Mouse (Mus musculus): ENCODE measurements around the gene Ccdc142.

GRCm38 (mm10) chr6:83071220-83071619 lies 30.2 kb upstream of the Ccdc142 start:
- TF ChIP-seq CTCF (IDR thresholded peaks at IDR 0.05; ENCODE audit: extremely low read depth, insufficient read length, insufficient replicate concordance, low read depth, low read length), result no peak
- TF ChIP-seq POLR2A (IDR thresholded peaks at IDR 0.05; ENCODE audit: low read depth, low read length), result no peak

All from small intestine, adult 2 months (tissue).